Comparison of ENCODE assay signal across 30 mouse cellular contexts in the genomic region with DNA sequence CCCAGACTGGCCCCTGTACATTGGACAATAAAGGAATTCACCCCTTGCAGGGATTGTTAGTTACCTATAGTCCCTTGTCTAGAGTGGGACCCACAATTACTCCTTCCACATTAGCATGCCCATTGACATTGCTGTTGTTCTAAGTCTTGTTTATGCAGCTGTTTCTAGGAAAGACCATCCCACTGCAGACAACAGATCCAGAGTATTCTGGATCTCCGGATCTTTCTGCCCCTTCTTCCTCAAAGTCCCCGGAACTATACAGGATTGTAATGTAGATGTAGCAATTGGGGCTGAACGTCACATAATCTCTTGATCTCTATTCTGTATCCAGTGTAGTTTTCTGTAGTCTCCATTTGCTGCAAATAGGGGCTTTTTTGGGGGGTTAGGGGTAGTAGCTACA. TPM values are rescaled to one million over a fixed set of nuclear protein-coding genes. Genes with fewer than 3 reads are reported as not detected.
"Had no signal": no experiment of that assay in that cellular context is flagged by ENCODE, and none has a peak within 500 bp of the region (broad histone marks: within the 10 kb centered on the region; RNA-seq: fewer than 3 reads in every experiment).

No protein-coding gene starts in this region.

- H3K9ac ChIP-seq: limb, embryonic 12.5 days; limb, embryonic 13.5 days; limb, embryonic 15.5 days; liver, embryonic 12.5 days; liver, embryonic 13.5 days; liver, embryonic 14.5 days; liver, embryonic 15.5 days; liver, postnatal 0 days; lung, embryonic 14.5 days; lung, embryonic 15.5 days; midbrain, embryonic 12.5 days; midbrain, embryonic 13.5 days; midbrain, embryonic 15.5 days had no signal

- H3K27me3 ChIP-seq: limb, embryonic 15.5 days; liver, embryonic 12.5 days; liver, embryonic 13.5 days; liver, embryonic 15.5 days; lung, embryonic 15.5 days had no signal

- H3K4me2 ChIP-seq: limb, embryonic 12.5 days; limb, embryonic 13.5 days; limb, embryonic 15.5 days; liver, embryonic 11.5 days; liver, embryonic 12.5 days; liver, embryonic 13.5 days; liver, embryonic 15.5 days; lung, embryonic 14.5 days; lung, embryonic 15.5 days; midbrain, embryonic 11.5 days; midbrain, embryonic 12.5 days; midbrain, embryonic 13.5 days; midbrain, embryonic 15.5 days had no signal

- H3K4me1 ChIP-seq: limb, embryonic 10.5 days; limb, embryonic 12.5 days; limb, embryonic 13.5 days; limb, embryonic 15.5 days; liver, embryonic 12.5 days; liver, embryonic 13.5 days; liver, embryonic 15.5 days; lung, embryonic 15.5 days; megakaryocyte, embryonic 14.5 days; midbrain, embryonic 10.5 days; midbrain, embryonic 12.5 days; midbrain, embryonic 13.5 days; midbrain, embryonic 15.5 days had no signal

- H3K36me3 ChIP-seq: limb, embryonic 10.5 days; limb, embryonic 12.5 days; limb, embryonic 13.5 days; limb, embryonic 15.5 days; liver, embryonic 12.5 days; liver, embryonic 13.5 days; liver, embryonic 15.5 days; lung, embryonic 15.5 days; midbrain, embryonic 10.5 days; midbrain, embryonic 12.5 days; midbrain, embryonic 13.5 days; midbrain, embryonic 15.5 days had no signal

- H3K27ac ChIP-seq: limb, embryonic 10.5 days; limb, embryonic 12.5 days; limb, embryonic 13.5 days; limb, embryonic 15.5 days; liver, embryonic 12.5 days; liver, embryonic 13.5 days; liver, embryonic 14.5 days; liver, embryonic 15.5 days; lung, embryonic 15.5 days; macrophage; midbrain, embryonic 10.5 days; midbrain, embryonic 12.5 days; midbrain, embryonic 13.5 days; midbrain, embryonic 15.5 days had no signal

- DNase-seq: left cerebral cortex, postnatal 4 days; liver; liver, embryonic 13.5 days; liver, postnatal 0 days; lung, adult 18-20 months; lung, adult 2 months; lung, embryonic 14.5 days; lung, postnatal 10 days; lung, postnatal 14 days; lung, postnatal 4 days; midbrain, embryonic 14.5 days had no signal

- H3K4me3 ChIP-seq: limb, embryonic 10.5 days; limb, embryonic 12.5 days; limb, embryonic 13.5 days; limb, embryonic 15.5 days; liver, embryonic 12.5 days; liver, embryonic 13.5 days; liver, embryonic 15.5 days; lung, embryonic 15.5 days; megakaryocyte, embryonic 14.5 days; midbrain, embryonic 10.5 days; midbrain, embryonic 12.5 days; midbrain, embryonic 13.5 days; midbrain, embryonic 15.5 days; myocyte had no signal

- ATAC-seq: liver, embryonic 12.5 days; liver, postnatal 0 days; lung, postnatal 0 days; midbrain, embryonic 13.5 days; midbrain, embryonic 15.5 days; midbrain, embryonic 16.5 days had no signal

- H3K9me3 ChIP-seq: limb, embryonic 10.5 days; limb, embryonic 12.5 days; limb, embryonic 13.5 days; limb, embryonic 15.5 days; liver, embryonic 12.5 days; liver, embryonic 13.5 days; liver, embryonic 15.5 days; lung, embryonic 15.5 days; megakaryocyte, embryonic 14.5 days; midbrain, embryonic 10.5 days; midbrain, embryonic 12.5 days; midbrain, embryonic 13.5 days; midbrain, embryonic 15.5 days had no signal

RNA-seq across cellular contexts. Expression of a gene that starts 57.9 kb away (rescaled TPM):
- polyA plus RNA-seq: macrophage had no signal
